Mouse (Mus musculus) olfactory bulb, adult 2 months (tissue): ENCODE results near the gene Pdk1.

Source experiments
- CTCF ChIP-seq: fragments of 200-500 bp; IDR thresholded peaks from 2 replicates; pipeline ENCODE4 v1.5.1; 2012; ENCODE audit warnings: low read depth, mild to moderate bottlenecking, low read length, moderate library complexity; ENCODE audit not compliant: insufficient read depth
- POLR2A ChIP-seq: fragments of 200-500 bp; IDR thresholded peaks from 2 replicates; pipeline ENCODE4 v1.6.1; 2012; ENCODE audit warnings: mild to moderate bottlenecking, low read depth, low read length, moderate library complexity; ENCODE audit not compliant: insufficient read depth

- TF ChIP-seq CTCF (no peak), POLR2A (no peak)
Measured at GRCm38 (mm10) chr2:71873474-71874322, 674 bp downstream of the Pdk1 start.
